Mouse (Mus musculus) MN1 (cell line): ENCODE results near the gene Slc45a3.

Source experiments
- DNase-seq: peaks from one replicate; pipeline ENCODE4 v3.0.0-alpha.2; 2016; ENCODE audit warnings: low spot score

Slc45a3 gene

DNA sequence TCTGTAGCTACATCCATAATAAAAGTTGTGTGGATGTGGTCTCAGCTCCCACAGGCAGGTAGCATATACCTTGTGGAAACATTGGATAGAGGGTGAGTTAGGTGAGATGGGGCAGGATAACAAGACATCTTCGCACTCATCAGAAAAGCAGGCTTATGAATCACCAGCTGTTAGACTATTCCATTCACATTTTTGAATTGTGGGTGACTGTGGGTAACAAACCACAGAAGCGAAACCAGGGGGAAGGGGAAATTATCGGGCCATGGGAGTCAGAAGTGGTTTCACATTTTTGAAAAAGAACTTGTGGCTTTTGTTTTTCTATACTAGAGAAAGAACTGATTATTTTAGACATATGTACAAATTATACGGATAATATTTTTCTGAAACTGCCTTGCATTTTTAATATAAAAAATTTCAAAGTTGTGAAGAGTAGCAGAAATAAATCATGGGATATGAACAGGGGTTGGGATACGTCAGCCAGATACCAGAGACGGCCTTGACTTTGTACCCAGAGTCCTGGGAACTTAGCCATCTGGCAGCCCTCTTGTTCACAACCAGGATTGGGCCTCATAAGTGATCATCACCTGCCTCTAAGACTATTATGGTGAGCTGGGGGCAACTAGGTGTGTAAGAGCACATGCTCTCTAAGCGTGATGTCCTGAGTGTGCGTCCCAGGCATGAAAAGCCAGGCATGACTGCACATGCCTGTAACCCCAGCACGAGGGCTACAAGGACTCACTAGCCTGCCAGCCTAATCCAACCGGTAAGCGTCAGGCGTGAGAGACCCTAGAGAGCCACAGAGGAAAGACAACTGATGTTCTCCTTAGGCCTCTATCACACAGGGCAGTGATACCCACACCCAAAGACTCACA, 30.6 kb downstream of the Slc45a3 start:
- DNase-seq: no peak

DNA sequence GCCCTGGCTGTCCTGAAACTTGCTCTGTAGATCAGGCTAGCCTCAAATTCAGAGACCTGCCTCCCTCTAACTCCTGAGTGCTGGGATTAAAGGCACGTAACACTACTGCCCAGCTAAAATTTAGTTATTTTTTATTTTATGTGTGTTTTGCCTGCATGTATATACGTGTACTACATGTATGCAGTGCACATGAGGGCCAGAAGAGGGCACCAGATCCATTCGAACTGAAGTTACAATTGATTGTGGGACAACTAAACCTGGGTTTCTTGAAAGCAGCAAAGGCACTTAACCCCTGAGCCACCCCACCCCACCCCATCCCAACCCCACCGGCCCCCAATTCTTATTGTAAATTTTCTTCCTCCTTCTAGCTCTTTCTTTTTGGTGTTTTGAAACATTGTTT, 32.3 kb downstream of the Slc45a3 start:
- DNase-seq: no peak

DNA sequence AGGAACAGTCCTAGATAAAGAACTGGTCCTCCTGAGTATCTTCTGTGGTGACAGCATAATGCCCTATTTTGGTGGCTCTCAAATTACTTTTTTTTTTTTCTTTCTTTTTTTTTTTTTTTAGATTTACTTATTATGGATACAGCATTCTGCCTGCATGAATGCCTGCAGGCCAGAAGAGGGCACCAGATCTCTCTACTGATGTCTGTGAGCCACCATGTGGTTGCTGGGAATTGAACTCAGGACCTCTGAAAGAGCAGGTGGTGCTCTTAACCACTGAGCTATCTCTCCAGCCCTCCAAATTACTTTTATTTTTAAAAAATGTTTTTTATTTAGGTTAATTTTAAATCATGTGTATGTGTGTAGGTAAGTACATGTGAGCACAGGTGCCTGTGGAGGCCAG, 37.7 kb downstream of the Slc45a3 start:
- no peak for DNase-seq

DNA sequence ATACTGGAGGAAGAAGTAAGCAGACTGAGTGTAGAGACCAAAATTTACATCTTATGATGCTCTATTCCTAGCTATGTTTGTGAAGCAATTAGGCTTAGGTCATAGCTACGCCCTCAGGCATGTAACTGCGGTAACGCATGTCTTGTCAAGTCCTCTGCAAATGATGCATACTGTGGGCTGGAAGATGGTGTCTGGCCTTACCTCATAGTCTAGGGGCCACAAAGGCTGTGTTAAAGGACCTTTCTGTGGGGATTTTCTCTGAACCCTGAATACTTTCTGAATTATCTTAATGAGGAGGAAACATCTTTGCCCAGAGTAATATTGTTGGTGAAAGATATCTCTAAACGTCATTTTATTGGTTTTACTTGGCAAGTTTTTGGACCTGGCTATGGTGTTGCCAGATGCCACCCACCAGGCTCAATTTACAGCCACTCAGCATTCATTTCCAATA, 39.1 kb downstream of the Slc45a3 start:
- no peak for DNase-seq

DNA sequence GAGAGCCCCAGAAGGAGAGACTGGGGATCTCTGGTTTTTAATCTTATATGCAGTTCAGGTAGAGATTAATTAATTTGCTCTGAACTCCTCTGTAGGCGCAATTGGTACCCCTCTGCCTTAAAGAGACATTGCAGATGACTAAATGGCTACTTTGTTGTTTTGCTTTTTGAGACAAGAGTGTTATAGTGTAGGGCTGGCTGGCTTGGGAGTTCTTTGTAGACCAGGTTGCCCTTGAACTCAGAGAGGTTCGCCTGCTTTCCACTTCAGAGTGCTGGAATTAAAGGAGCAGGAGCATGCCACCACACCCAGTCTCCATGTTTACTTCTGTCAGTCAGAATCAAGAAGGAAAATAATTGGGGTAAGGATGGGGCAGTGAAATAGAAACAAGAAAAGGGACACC, 40.3 kb downstream of the Slc45a3 start:
- no peak for DNase-seq

DNA sequence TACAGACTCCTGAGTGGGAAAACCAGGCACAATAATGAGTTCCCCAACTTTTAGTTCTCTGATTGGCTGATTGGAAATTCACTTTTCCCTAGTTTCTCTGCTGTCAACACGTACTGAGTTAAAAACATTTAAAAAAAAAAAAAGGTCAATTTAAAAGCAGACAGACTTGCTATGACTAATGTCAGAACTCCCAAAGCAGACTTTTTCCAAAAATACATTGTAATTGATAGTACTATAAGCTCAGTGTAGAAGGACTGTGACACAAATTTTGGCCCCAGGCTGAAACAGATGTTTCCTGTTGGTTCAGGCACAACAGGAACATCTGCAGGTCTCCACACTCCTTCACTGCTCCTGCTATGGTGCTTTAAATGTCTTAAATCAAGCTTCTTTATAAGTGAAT, 41.0 kb downstream of the Slc45a3 start:
- DNase-seq: no peak

DNA sequence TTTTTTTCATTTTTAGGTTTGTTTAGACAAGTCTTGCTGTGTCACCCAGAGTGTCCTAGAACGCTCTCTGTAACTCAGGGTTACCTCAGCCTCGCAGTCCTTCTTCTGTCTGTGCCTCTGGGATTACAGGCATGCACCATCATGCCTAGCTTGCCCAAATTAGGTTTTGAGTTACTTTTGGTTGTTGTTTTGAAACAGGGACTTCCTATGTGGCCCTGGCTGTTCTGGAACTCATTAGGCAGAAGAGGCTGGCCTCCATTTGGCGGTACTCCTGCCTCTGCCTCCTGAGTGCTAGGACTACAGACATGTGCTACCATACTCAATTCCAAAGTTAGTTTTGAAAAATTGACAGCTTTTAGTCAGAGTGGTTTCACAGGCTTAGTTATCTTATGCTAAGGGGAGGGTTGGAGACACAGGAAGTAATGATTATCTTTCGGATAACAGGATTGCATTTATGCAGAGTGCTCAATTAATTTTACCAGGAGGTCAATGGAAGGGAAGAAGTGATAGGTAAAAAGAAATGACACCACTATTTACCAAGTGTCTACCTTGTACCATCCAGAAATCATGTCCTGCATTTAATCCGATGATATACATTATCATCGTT, 41.9 kb downstream of the Slc45a3 start:
- DNase-seq: no peak

DNA sequence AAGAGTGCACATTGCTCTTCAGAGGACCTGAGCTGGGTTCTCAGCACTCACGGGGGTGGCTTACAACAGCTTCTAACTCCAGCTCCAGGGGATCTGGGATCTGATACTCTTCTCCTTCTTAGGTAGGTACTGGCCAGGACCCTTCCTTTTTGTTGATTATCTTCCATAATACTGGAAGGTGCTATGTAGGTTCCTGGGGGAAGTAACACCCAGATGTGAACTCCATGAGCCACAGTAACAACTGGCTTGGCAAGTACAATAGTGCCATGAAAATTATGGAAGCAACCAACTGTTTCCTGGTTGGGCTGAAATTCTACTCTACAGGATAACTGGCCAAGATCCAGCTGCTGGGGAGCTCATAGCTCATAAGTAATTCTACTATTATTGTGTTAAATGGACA, 42.7 kb downstream of the Slc45a3 start:
- no peak for DNase-seq

DNA sequence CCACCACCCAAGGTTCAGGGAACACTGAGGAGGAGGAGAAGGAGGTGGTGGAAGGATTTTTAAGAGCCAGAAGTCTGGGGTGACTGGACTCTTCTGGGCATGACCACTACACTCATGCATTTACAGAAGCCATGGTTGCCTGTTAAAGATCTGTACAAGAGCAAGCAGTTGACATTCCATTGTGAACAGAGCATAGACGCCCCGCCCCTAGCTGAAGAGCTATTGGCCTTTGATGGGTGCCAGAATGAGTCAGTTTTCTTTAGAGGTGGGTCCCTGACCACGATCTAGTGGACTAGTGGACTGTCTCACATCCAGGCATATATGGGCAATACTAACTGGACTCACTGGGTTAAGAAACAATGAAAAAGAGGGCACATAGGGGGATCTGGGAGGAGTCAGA, 43.3 kb downstream of the Slc45a3 start:
- DNase-seq: peak; percentile 33

DNA sequence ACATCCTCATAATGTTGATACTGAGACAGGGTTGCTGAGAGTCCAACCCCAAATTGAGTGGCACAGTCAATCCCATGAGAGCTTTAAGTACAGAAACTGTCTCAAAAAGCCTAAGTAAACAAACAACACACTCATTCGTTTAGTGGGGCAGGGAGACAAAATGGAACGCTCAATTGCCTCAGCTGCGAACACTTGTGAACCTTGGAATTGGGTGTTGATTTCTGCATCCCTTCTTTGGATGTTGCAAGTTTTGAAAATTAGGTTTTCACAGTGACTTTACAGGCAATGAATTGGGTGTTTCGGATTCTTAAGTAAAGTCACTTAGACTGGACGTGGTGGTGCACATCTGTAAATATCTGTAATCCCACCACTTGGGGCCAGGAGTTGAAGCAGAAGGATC, 44.0 kb downstream of the Slc45a3 start:
- peak; percentile 34 for DNase-seq

DNA sequence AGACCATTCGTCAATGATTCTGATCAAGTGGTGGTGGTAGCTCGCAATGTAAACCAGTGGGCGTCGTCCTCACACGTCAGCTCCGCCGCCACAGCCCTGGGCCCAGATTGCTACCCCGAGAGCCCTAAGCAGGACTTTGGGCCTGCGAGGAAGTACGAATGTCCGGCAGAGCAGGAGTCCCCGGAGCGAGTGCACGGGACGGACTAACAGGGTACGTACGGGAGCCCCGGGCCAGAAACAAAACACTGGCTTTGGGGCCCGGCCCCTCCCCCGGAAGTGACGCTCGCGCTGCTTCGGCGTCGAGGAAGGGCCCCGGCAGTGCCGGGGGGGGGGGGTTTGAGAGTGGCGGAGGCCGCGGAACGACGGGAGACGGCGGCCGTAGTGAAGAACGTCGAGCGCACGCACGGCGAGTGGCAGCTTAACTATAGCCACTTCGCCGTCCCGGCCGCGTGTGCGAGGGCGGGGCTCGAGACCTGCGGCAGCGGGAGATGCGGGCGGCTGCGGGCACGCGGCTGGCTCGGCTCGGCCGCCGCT, 44.6 kb downstream of the Slc45a3 start, which contains the start of gene Elk4:
Gene Elk4 (plus strand): TSS at position 326 of the 534 bp plus-strand sequence.
- peak; percentile 89 for DNase-seq

DNA sequence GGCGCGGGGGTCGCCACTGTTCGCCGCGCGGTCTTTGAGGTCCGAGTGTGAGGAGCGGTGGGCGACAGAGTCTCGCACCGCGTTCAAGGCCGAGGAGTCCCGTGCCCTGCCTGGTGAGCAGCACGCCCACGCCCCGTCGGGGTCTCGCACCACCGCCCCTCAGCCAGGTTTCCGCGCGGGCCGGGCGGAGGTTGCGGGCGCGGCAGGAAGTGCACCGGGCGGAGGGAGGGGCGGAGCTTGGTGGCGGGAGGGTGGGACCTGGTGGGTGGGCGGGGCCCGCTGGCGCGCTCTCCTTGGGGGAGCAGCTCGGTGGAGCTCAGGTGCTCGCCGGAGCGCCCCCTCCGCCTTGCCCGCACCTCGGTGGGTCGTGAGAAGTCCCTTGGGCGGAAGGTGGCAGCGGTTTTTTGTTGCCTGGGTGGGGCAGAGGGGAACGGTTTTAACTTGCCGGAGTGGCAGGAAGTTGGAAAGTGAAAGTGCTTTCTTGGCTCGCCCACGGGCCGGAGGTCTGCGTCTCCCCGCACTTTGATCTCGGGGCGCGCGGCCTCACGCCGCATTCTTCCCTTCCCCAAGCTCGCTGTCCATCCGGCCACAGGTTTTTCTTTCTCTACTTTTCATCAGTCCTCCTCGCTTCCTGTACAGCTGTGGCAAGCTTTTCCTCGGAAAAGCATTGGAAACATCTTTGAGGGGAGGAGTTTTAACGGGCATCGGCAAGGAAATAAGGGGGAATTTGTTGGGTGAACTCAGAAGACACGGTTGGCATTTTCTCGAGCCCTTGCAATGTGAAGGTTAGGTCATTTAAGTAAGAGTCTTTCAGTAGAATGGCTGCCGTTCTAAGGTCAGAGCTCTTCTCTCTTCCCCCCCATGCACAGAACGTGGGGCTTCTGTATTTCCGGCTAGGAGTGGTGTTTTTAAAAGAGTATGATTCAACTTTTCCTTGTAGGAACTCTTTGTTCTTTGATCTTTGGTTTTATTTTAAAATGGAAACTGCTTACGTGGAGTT, 45.4 kb downstream of the Slc45a3 start:
- DNase-seq: peak; percentile 89

DNA sequence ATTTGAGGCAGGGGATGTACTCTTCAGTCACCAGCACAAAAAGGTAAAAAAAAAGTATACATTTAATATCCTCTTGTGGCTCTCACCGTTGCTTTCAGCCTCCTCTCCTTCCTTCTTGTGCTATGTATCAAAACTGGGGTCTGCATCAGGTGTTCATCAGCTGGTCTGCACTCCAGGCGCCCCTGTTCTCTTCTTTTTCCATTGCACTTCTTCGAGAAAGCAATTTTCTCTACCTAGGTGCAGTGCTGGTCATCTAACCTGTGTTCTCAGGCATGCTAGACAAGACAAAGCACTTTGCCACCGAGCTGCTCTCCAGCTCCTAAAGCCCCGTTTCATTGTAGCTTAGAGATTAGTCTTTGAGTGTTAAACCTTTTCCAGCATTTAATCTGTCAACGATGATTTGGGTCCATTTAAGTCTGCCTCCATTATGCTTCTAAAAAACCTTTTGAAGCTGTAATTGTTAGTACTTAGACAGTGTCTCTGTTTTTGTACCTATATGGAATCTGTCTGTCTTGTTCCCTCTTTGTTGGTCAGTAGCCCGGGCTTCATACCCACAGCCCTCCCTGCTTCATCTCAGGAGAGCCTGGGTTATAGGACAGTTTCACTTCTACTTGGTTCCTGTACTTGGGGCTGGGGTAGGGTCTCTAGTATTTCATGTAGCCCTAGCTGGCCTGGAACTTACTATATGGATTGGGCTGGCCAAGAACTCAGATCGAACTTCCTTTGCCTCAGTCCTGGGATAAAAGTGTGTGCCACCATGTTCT, 46.3 kb downstream of the Slc45a3 start:
- DNase-seq: no peak

DNA sequence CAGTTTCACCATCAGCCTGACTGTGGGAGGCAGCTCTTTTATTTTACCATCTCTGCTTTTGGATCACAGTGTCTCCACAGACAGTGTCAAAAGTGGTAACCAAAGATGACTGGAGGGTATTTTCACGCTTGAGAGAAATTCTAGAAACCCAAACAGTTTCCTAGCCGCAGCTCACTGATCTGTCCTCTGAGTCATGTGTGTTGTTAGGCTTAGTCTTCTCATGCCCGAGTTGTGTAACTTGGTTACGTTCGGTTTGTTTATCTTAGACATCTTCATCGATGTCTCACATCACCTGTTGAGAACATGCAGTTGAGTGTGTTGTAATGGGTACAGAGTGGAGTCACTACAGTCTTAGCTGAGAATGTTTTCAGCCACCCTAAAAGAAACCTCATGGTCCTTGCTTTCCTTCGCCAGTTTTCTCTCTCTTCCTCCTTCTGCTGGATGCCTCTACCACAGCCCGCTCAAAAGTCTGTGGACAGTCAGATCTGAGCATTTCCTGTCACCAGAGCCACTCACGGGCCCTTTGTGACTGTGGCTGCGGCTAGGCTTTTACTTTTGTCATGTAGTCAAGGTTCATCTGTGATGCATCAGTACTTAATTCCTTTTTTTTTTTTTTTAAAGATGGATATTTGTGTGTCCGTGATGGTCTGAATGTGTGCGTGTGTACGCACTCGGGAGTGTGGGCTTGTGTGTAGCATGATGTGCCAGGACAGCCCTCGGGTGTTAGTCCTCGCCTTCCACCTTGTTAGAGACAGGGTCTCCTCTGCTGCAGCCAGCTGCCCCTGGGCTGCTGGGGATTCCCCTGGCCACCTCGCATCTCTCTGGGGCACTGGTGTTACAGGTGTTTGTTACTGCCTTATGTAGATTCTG, 48.1 kb downstream of the Slc45a3 start:
- no peak for DNase-seq

DNA sequence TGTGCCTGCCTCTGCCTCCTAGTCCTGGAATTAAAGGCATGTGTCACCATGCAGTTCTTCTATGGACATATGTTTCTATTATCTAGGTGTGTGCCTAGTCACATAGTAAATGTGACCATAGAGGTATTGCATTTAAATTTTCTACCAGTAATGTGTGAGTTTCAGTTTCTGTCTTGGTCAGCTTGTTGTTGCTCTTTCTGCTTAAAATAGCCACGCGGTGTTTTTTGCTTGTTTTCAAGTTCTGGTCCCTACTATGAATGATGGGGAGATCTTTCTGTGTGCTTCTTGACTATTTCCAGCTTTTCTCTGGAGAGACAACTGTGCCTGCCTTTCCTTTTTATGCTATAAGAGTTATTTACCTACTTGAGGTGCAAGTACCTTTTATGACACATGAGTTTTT, 49.0 kb downstream of the Slc45a3 start:
- no peak for DNase-seq

DNA sequence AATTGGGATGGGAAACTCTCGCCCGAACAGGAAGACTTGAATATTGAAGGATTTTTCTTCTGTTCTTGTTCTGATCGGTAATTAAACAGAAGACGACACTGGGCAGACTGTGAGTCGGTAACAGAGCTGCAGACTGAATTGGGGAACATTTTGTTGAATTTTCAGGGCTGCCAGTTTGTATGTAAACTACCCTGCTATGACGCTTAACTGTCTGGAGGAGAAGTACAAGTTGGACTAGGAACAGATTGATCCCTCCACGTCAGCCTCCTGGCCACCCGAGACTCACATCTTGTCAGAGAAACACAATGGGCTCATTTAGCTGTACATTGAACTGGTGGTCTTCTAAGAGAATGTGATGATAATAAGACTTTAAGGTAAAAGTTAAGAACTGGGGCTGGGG, 50.1 kb downstream of the Slc45a3 start:
- DNase-seq: no peak

DNA sequence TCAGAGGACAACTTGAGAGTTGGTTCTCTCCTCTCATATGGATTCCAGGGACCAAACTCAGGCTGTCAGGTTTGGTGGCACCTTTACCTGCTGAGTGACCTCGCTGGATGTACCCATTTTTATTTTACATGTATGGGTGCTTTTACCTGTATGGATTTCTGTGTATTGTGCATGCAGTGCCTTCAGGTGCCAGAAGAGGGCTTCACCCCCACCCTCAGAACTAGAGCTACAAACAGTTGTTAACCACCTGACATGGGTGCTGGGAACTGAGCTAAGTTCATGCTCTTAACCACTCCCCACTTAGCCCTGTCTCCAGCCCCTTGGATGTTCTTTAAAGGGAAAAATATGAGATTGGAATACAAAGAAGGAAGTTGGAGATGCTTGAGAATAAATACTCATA, 52.0 kb downstream of the Slc45a3 start:
- no peak for DNase-seq

DNA sequence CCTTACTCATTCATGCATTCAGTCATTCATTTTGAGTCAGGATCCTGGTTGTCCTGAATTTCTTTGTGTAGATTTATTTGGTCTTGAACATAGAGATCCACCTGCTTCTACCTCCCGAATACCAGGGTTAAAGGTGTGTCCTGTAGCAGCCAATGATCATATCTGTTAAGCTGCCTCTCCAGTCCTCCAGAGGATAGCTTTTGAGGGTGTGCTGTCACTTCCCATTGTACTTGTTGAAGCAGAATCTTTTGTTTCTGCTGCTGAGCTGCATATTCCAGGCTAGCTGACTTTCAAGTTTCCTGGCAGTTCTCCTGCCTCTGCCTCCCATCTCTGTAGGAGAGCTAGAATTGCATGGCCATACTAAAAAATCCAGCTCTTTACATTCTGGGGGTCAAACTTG, 53.9 kb downstream of the Slc45a3 start:
- no peak for DNase-seq

DNA sequence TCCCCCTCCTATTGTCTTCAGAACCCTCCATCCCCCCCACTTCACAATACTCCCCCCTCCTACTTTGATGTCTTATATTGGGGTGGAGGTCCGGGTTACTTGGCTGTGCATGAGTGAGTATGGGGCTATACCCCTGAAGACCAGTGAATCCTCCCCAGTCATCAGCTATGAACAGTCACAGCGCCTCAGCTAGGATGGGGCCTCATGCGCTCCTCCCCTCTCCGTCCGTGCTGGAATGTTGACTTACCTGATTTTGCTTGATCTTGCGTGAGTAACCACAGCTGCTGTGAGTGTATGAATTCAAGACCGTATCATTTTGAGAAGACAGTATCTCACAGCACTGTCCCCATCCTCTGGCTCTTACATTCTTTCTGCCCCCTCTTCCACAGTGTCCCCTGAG, 57.1 kb downstream of the Slc45a3 start:
- no peak for DNase-seq

DNA sequence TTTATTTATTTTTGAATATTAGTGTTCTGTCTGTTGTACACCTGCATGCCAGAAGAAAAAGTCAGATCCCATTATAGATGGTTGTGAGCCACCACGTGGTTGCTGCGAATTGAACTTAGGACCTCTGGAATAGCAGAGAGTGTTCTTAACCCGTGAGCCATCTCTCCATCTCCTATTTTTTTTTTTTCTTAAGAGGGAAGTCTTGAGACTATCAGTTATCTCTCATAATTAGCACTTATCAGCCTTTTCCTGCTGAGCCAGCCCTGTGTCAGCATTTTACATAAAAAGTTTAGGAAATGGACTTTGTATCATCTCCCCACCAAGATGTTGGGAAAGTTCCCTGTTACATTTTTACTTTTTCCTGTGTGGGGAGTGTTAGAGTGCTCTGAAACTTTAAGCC, 59.3 kb downstream of the Slc45a3 start:
- DNase-seq: no peak
